Mouse (Mus musculus): ENCODE results near the gene Wdr66. TPM values are rescaled to one million over a fixed set of nuclear protein-coding genes. Genes with fewer than 3 reads are reported as not detected.

The Wdr66 gene
- total and polyA plus RNA-seq, 3 experiments = 0.52 to 2.0 (median 0.65) TPM

DNA sequence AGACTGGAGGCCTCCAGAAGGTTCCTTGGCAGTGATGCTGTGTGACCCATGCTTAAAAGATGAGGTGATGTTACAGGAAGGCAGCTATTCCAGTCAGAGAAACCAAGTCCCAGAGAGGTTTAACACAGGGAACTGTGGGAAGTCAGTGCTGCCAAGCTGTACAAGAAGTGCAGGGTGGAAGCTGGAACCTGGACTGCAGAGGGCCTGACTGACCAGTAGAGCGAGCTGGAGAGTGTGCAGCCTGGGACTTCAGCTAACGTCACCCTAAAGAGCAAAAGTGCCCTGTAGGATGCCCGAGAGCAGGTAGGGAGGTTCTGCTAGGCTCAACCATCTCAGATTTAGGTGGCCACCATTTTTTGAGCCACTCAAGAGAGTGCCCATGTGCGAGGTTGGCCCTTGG is 111.0 kb downstream of the Wdr66 start:
- intact Hi-C loops (cut with DNase I) = loop anchor here (5.0 kb wide), 1 partner anchor 76 kb away; no protein-coding TSS in a partner anchor
- no peak overlapping the region for H3K4me3 ChIP-seq
- H3K79me2 ChIP-seq (replicated peaks; ENCODE audit: control insufficient read depth, insufficient read depth, low read length) = no peaks in the 10 kb centered on the region
- peak in 1 of 2 experiments; percentile 21 for DNase-seq
- H3K4me1 ChIP-seq (ENCODE audit: control insufficient read depth, insufficient read depth, low read length) = peaks cover 14% of the 10 kb centered on the region
- no peaks in the 10 kb centered on the region for H3K27me3 ChIP-seq (ENCODE audit: control insufficient read depth, insufficient read depth, low read length)
- H3K27ac ChIP-seq = peak overlapping the region; percentile 40
- 73% methylated on average over 4 of the region's 4 CpGs for WGBS
- H3K9ac ChIP-seq (ENCODE audit: low read depth, low read length) = no peak overlapping the region
- TF ChIP-seq POLR2A (IDR thresholded peaks at IDR 0.05; ENCODE audit: insufficient read depth, low read depth, low read length) = no peak
- peak; percentile 44 for TF ChIP-seq CTCF (IDR thresholded peaks at IDR 0.05)
- peaks cover 6% of the 10 kb centered on the region for H3K36me3 ChIP-seq (ENCODE audit: control insufficient read depth, insufficient read depth, low read length)

DNA sequence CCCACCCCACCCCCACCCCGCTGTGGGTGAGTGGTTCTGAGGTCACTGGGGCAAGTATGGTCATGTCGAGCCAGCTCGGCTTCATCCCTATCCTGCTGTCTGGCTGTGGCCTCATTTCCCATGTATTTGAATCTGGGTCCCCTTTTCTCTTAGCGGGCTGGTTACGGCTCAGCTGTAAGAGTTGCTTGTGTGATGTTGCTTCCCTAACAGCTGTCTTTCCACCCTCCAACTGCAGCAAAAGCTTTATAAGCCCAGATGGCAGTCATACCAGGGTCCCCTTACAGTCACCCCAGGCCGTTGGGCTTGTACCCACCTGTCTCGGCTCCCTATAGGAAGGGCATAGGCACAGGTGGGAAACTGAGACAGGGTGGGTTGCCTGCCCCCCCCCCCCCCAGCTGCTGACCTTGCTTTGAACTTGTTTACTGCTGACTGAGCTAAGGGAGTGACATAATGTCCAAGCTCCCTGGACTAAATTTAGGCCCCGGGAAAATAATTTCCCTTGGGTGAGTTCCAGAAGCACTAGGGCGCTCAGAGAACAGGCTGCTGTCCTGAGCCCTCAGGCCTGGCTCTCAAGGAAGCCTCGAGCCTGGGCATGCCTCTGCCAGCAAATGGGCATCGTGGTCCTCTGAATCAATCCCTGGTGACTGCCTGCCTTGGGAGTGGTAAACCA is 112.5 kb downstream of the Wdr66 start:
- no peaks in the 10 kb centered on the region for H3K79me2 ChIP-seq (replicated peaks; ENCODE audit: control insufficient read depth, insufficient read depth, low read length)
- no peaks in the 10 kb centered on the region for H3K27me3 ChIP-seq (ENCODE audit: control insufficient read depth, insufficient read depth, low read length)
- peaks cover 14% of the 10 kb centered on the region for H3K4me1 ChIP-seq (ENCODE audit: control insufficient read depth, insufficient read depth, low read length)
- peaks cover 6% of the 10 kb centered on the region for H3K36me3 ChIP-seq (ENCODE audit: control insufficient read depth, insufficient read depth, low read length)
- peak; percentile 66 to 79 for DNase-seq
- peak overlapping the region; percentile 70 for H3K9ac ChIP-seq (ENCODE audit: low read depth, low read length)
- peak overlapping the region; percentile 96 for H3K27ac ChIP-seq
- intact Hi-C loops (cut with DNase I) = loop anchor here (1.0 to 5.0 kb wide), 2 partner anchors 20 to 77 kb away; no protein-coding TSS in a partner anchor
- 11% methylated on average over 11 of the region's 11 CpGs for WGBS
- H3K4me3 ChIP-seq = no peak overlapping the region
- TF ChIP-seq CTCF (IDR thresholded peaks at IDR 0.05) (no peak), EP300 (IDR thresholded peaks at IDR 0.05; ENCODE audit: insufficient read depth, low read depth, low read length) (peak; percentile 72; the same call in 1 of the 2 replicates), POLR2A (IDR thresholded peaks at IDR 0.05; ENCODE audit: insufficient read depth, low read depth, low read length) (0 out of 2 replicates have a peak, but pooled peaks have one; percentile 37)

DNA sequence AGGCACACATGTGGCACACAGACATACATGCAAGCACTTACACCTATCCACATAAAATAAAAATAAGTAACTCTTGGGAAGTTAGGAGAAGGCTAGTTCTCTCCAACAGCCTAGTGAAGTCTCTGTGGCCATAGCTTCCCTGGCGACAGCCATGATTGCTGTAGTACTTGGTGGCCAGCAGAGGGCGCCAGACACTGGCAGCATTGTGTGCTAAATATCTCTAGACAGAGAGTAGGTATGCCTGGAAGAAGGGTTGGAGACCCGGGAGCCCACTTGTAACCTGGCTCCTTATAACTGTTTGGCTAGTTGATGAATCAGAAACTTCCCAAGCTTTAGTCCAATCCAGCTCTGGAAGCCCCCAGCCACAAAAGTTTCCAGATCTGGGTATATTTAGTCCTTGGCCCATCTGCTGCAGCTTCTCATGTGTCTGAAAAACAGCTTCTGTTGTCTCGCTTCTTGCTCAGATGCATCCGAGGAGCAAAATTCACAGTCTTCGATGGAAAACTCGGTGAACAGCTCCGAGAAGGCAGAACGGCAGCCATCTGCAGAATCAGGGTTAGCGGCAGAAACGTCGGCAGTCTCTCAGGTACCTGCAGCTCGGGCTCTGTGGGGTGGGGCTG is 117.1 kb downstream of the Wdr66 start:
- peaks cover 6% of the 10 kb centered on the region for H3K4me1 ChIP-seq (ENCODE audit: control insufficient read depth, insufficient read depth, low read length)
- intact Hi-C loops (cut with DNase I) = loop anchor here (1.0 to 5.0 kb wide), 2 partner anchors 67 to 117 kb away; partner anchors contain the start of gene Wdr66
- peak; percentile 99 for TF ChIP-seq CTCF (IDR thresholded peaks at IDR 0.05)
- TF ChIP-seq POLR2A (IDR thresholded peaks at IDR 0.05; ENCODE audit: insufficient read depth, low read depth, low read length) = no peak
- peak; percentile 61; the same call in 1 of the 2 replicates for TF ChIP-seq EP300 (IDR thresholded peaks at IDR 0.05; ENCODE audit: insufficient read depth, low read depth, low read length)
- H3K79me2 ChIP-seq (replicated peaks; ENCODE audit: control insufficient read depth, insufficient read depth, low read length) = no peaks in the 10 kb centered on the region
- DNase-seq = peak; percentile 33 to 61
- no peak overlapping the region for H3K27ac ChIP-seq
- H3K36me3 ChIP-seq (ENCODE audit: control insufficient read depth, insufficient read depth, low read length) = peaks cover 6% of the 10 kb centered on the region
- 75% methylated on average over 13 of the region's 13 CpGs for WGBS
- H3K4me3 ChIP-seq = no peak overlapping the region
- no peaks in the 10 kb centered on the region for H3K27me3 ChIP-seq (ENCODE audit: control insufficient read depth, insufficient read depth, low read length)
- H3K9ac ChIP-seq (ENCODE audit: low read depth, low read length) = no peak overlapping the region

DNA sequence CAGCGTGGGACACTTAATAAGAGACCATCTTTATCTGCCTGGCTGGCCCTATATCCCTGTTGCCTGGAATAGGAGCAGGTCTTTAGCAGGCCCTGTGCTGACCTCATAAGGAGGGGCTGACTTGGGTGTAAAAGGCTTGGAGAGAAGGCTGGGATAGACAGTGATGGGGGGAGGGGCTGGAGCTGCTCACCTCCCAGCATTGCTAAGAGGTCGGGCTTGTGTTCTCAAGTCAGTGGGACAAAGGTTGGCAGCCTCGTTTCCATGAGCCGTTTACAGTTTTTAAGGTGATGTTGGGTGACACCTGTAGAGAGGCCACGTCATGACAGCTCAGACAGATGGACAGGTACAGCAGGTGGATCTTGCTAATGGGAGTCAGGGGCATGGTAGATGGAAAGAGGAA is 118.1 kb downstream of the Wdr66 start:
- Histone ChIP-seq H3K4me3 (no peak overlapping the region), H3K36me3 (ENCODE audit: control insufficient read depth, insufficient read depth, low read length) (peaks cover under 1% of the 10 kb centered on the region), H3K9ac (ENCODE audit: low read depth, low read length) (no peak overlapping the region), H3K27me3 (ENCODE audit: control insufficient read depth, insufficient read depth, low read length) (no peaks in the 10 kb centered on the region), H3K27ac (no peak overlapping the region), H3K79me2 (replicated peaks; ENCODE audit: control insufficient read depth, insufficient read depth, low read length) (no peaks in the 10 kb centered on the region), H3K4me1 (ENCODE audit: control insufficient read depth, insufficient read depth, low read length) (no peaks in the 10 kb centered on the region; the same call in 1 of the 2 replicates)
- DNase-seq = no peak
- TF ChIP-seq POLR2A (IDR thresholded peaks at IDR 0.05; ENCODE audit: insufficient read depth, low read depth, low read length) (no peak), CTCF (IDR thresholded peaks at IDR 0.05) (no peak), EP300 (IDR thresholded peaks at IDR 0.05; ENCODE audit: insufficient read depth, low read depth, low read length) (no peak)
- intact Hi-C loops (cut with DNase I) = no loop called here
- 87% methylated on average over 5 of the region's 5 CpGs for WGBS

DNA sequence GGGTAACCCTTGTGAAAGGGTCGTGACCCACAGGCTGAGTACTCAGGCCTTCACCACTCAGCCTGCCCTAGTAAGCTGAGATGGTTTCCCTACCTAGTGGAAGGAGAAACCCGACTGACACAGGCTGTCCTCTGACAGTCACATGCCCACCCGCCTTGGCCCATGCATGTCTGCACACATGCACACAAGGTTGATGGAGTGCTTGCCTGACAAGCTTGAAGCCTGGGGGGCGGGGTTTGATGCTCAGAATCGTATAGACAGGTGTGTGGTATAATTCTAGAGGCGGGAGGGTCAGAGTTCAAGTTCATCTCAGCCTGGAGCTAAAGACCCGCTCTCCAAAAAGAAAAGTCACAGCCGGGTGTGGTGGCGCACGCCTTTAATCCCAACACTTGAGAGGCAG is 123.4 kb downstream of the Wdr66 start:
- Histone ChIP-seq H3K4me3 (no peak overlapping the region), H3K27ac (no peak overlapping the region), H3K9ac (ENCODE audit: low read depth, low read length) (no peak overlapping the region), H3K4me1 (ENCODE audit: control insufficient read depth, insufficient read depth, low read length) (peaks cover 4% of the 10 kb centered on the region), H3K27me3 (ENCODE audit: control insufficient read depth, insufficient read depth, low read length) (no peaks in the 10 kb centered on the region), H3K79me2 (replicated peaks; ENCODE audit: control insufficient read depth, insufficient read depth, low read length) (no peaks in the 10 kb centered on the region), H3K36me3 (ENCODE audit: control insufficient read depth, insufficient read depth, low read length) (no peaks in the 10 kb centered on the region)
- WGBS = 92% methylated on average over 10 of the region's 10 CpGs
- intact Hi-C loops (cut with DNase I) = no loop called here
- DNase-seq = no peak
- TF ChIP-seq EP300 (IDR thresholded peaks at IDR 0.05; ENCODE audit: insufficient read depth, low read depth, low read length) = no peak
- no peak for TF ChIP-seq POLR2A (IDR thresholded peaks at IDR 0.05; ENCODE audit: insufficient read depth, low read depth, low read length)
- no peak for TF ChIP-seq CTCF (IDR thresholded peaks at IDR 0.05)
